Mouse (Mus musculus) embryonic facial prominence, embryonic 14.5 days (tissue): ENCODE measurements around the gene Krtap6-5. TPM values are rescaled to one million over a fixed set of nuclear protein-coding genes. Genes with fewer than 3 reads are reported as not detected.
"Not testable (repeated sequence)": the region's sequence is repeated elsewhere in the genome, so short reads cannot be mapped to it uniquely, and the experiment has no call there.

ENCODE experiments used
- ATAC-seq: fragments of 200-750 bp; cut with Nextera tagmentation; 2 replicates; pipeline ENCODE4 v1.8.0; 2017; ENCODE audit warnings: low read depth, moderate number of reproducible peaks, moderate TSS enrichment
- DNase-seq: peaks from one replicate; pipeline ENCODE4 v3.0.0-alpha.2; 2015; ENCODE audit warnings: low spot score
- H3K27ac ChIP-seq: fragments of 300-500 bp; sonication (generic); replicated peaks from 2 replicates; pipeline ENCODE4 v1.5.1; 2014; ENCODE audit warnings: low read depth, mild to moderate bottlenecking, low read length, moderate library complexity
- H3K27me3 ChIP-seq: fragments of 300-500 bp; sonication (generic); replicated peaks from 2 replicates; pipeline ENCODE4 v1.6.1; 2014; ENCODE audit warnings: low read length; ENCODE audit not compliant: control insufficient read depth, insufficient read depth
- H3K36me3 ChIP-seq: fragments of 300-500 bp; sonication (generic); 2 replicates; pipeline ENCODE4 v1.6.1; 2014; ENCODE audit warnings: low read length, mixed read lengths; ENCODE audit not compliant: control insufficient read depth, insufficient read depth
- H3K4me1 ChIP-seq: fragments of 300-500 bp; sonication (generic); 2 replicates; pipeline ENCODE4 v1.6.1; 2014; ENCODE audit warnings: antibody characterized with exemption, low read length; ENCODE audit not compliant: control insufficient read depth, insufficient read depth
- H3K4me2 ChIP-seq: fragments of 300-500 bp; sonication (generic); 2 replicates; pipeline ENCODE4 v1.6.1; 2014; ENCODE audit warnings: low read depth, mild to moderate bottlenecking, low read length, moderate library complexity, mixed read lengths
- H3K4me3 ChIP-seq: fragments of 300-500 bp; sonication (generic); 2 replicates; pipeline ENCODE4 v1.5.1; 2014; ENCODE audit warnings: low read depth, mild to moderate bottlenecking, low read length
- H3K9ac ChIP-seq: fragments of 300-500 bp; sonication (generic); 2 replicates; pipeline ENCODE4 v1.6.1; 2014; ENCODE audit warnings: low read depth, mild to moderate bottlenecking, low read length, moderate library complexity, mixed read lengths
- H3K9me3 ChIP-seq: fragments of 300-500 bp; sonication (generic); 2 replicates; pipeline ENCODE4 v1.6.1; 2016; ENCODE audit warnings: low read length; ENCODE audit not compliant: control insufficient read depth
- WGBS: fragments of 180-500 bp; shearing (Covaris S2); extraction: QIAGEN DNeasy Blood & Tissue Kit; methylation state at CpG from one replicate; pipeline ENCODE4 v1.1.7; 2014; 5-methylcytosine and 5-hydroxymethylcytosine counted together
- polyA plus RNA-seq: library from polyadenylated mRNA; unstranded; fragments of >200 nt; fragmentation: Nextera tagmentation; extraction: Ambion mirVana; gene quantifications from 2 replicates; pipeline ENCODE4 v1.2.1, GENCODE M21; 2014

The Krtap6-5 gene
- not detected in 2 replicates for polyA plus RNA-seq

GRCm38 (mm10) chr16:89047783-89048182 lies at the start of gene Krtap6-5:
Gene Krtap6-5, minus strand, starts transcription at chr16:89047883.
- H3K27ac ChIP-seq, result no peak within 1 kb of the TSS
- H3K9ac ChIP-seq, result no peak within 1 kb of the TSS
- H3K36me3 ChIP-seq, result no peaks in the 10 kb centered on the region
- DNase-seq, result no peak
- H3K4me3 ChIP-seq, result no peak within 1 kb of the TSS
- no peaks in the 10 kb centered on the region for H3K9me3 ChIP-seq
- WGBS, result 84% methylated on average over 3 of the region's 3 CpGs
- H3K4me2 ChIP-seq, result no peak within 1 kb of the TSS
- no peak for ATAC-seq
- no peaks in the 10 kb centered on the region for H3K27me3 ChIP-seq
- no peaks in the 10 kb centered on the region for H3K4me1 ChIP-seq

- not testable (repeated sequence) for H3K4me3 ChIP-seq, H3K9me3 ChIP-seq, H3K27ac ChIP-seq, H3K4me2 ChIP-seq, H3K4me1 ChIP-seq, H3K36me3 ChIP-seq, H3K9ac ChIP-seq, ATAC-seq, H3K27me3 ChIP-seq
- 68% methylated on average over 2 of the region's 2 CpGs for WGBS
- peak; percentile 63 for DNase-seq
These were observed 23.4 kb upstream of the Krtap6-5 start for GRCm38 (mm10) chr16:89071041-89071440.

GRCm38 (mm10) chr16:89063902-89064301 lies 16.2 kb upstream of the Krtap6-5 start, which contains the start of gene 1110025L11Rik:
Gene 1110025L11Rik, minus strand, starts transcription at chr16:89064002.
- not testable (repeated sequence) for DNase-seq, H3K9me3 ChIP-seq, ATAC-seq, H3K9ac ChIP-seq, H3K4me2 ChIP-seq, H3K27ac ChIP-seq, H3K36me3 ChIP-seq, H3K4me1 ChIP-seq, H3K27me3 ChIP-seq, H3K4me3 ChIP-seq
- no CpG with 5 or more reads among the region's 2 CpGs for WGBS

- 77% methylated on average over 2 of the region's 4 CpGs for WGBS
- not testable (repeated sequence) for ATAC-seq, H3K4me1 ChIP-seq, DNase-seq, H3K9ac ChIP-seq, H3K27ac ChIP-seq, H3K4me2 ChIP-seq, H3K9me3 ChIP-seq, H3K27me3 ChIP-seq, H3K36me3 ChIP-seq, H3K4me3 ChIP-seq
These were observed 6.3 kb downstream of the Krtap6-5 start, which contains the start of gene Gm10228 for GRCm38 (mm10) chr16:89041372-89041771. Gene Gm10228, minus strand, starts transcription at chr16:89041472.

GRCm38 (mm10) chr16:89031399-89031798 lies 16.3 kb downstream of the Krtap6-5 start, which contains the start of gene Krtap6-1:
Gene Krtap6-1, plus strand, starts transcription at chr16:89031699.
- not testable (repeated sequence) for H3K9me3 ChIP-seq

GRCm38 (mm10) chr16:89014984-89015383 lies 32.7 kb downstream of the Krtap6-5 start, which contains the start of gene Gm10229:
Gene Gm10229, plus strand, starts transcription at chr16:89015284.
- ATAC-seq, H3K4me2 ChIP-seq, H3K9me3 ChIP-seq, H3K9ac ChIP-seq, H3K27ac ChIP-seq, H3K27me3 ChIP-seq, H3K4me3 ChIP-seq, H3K4me1 ChIP-seq, H3K36me3 ChIP-seq, DNase-seq: not testable (repeated sequence)
- WGBS, result 75% methylated on average over 1 of the region's 3 CpGs

More at GRCm38 (mm10) chr16:89031399-89031798, 16.3 kb downstream of the Krtap6-5 start, which contains the start of gene Krtap6-1:
- not testable (repeated sequence) for DNase-seq, H3K27ac ChIP-seq, H3K4me1 ChIP-seq, H3K36me3 ChIP-seq, H3K4me3 ChIP-seq, ATAC-seq, H3K4me2 ChIP-seq, H3K9ac ChIP-seq, H3K27me3 ChIP-seq
- 96% methylated on average over 3 of the region's 3 CpGs for WGBS

- ATAC-seq, result no peak
- WGBS, result 96% methylated on average over 3 of the region's 3 CpGs
- no peaks in the 10 kb centered on the region for H3K27me3 ChIP-seq
These were observed 33.7 kb downstream of the Krtap6-5 start for GRCm38 (mm10) chr16:89013973-89014372.

GRCm38 (mm10) chr16:89010659-89011058 lies 37.0 kb downstream of the Krtap6-5 start, which contains the start of gene Krtap22-2:
Gene Krtap22-2, minus strand, starts transcription at chr16:89010759.
- H3K4me3 ChIP-seq, result no peak within 1 kb of the TSS
- DNase-seq, result no peak
- H3K9me3 ChIP-seq, result no peaks in the 10 kb centered on the region
- no peak within 1 kb of the TSS for H3K27ac ChIP-seq
- H3K4me1 ChIP-seq, result no peaks in the 10 kb centered on the region
- no peak for ATAC-seq
- 77% methylated on average over 5 of the region's 5 CpGs for WGBS
- no peaks in the 10 kb centered on the region for H3K36me3 ChIP-seq
- H3K4me2 ChIP-seq, result no peak within 1 kb of the TSS
- H3K27me3 ChIP-seq, result no peaks in the 10 kb centered on the region
- H3K9ac ChIP-seq, result no peak within 1 kb of the TSS

More at GRCm38 (mm10) chr16:89013973-89014372, 33.7 kb downstream of the Krtap6-5 start:
- Histone ChIP-seq H3K4me1 (no peaks in the 10 kb centered on the region), H3K9ac (no peak overlapping the region), H3K36me3 (no peaks in the 10 kb centered on the region), H3K27ac (no peak overlapping the region), H3K4me3 (no peak overlapping the region), H3K4me2 (no peak overlapping the region), H3K9me3 (no peaks in the 10 kb centered on the region)
- no peak for DNase-seq
